Mouse (Mus musculus) midbrain, embryonic 16.5 days (tissue): ENCODE measurements around the gene Rhobtb1. TPM values are rescaled to one million over a fixed set of nuclear protein-coding genes. Genes with fewer than 3 reads are reported as not detected.

Source experiments
- polyA plus RNA-seq: library from polyadenylated mRNA; unstranded; fragments of >200 nt; fragmentation: Nextera tagmentation; extraction: Ambion mirVana; gene quantifications from 2 replicates; pipeline ENCODE4 v1.2.1, GENCODE M21; 2015

The Rhobtb1 gene
- polyA plus RNA-seq, 1 experiment from 2014 or later = 16.9 TPM

Other genes starting within 250 kb of the Rhobtb1 start
- 1.3 and 1.5 TPM in 2 replicates for gene A930033H14Rik, start 61.7 kb downstream of the Rhobtb1 start, polyA plus RNA-seq
- gene Cdk1, start 201.5 kb downstream of the Rhobtb1 start, polyA plus RNA-seq = 31.9 and 49.3 TPM in 2 replicates
- 86.7 and 102 TPM in 2 replicates for gene Ank3, start 247.3 kb downstream of the Rhobtb1 start, polyA plus RNA-seq